9 mouse cellular contexts compared by ENCODE assay signal in the genomic region with DNA sequence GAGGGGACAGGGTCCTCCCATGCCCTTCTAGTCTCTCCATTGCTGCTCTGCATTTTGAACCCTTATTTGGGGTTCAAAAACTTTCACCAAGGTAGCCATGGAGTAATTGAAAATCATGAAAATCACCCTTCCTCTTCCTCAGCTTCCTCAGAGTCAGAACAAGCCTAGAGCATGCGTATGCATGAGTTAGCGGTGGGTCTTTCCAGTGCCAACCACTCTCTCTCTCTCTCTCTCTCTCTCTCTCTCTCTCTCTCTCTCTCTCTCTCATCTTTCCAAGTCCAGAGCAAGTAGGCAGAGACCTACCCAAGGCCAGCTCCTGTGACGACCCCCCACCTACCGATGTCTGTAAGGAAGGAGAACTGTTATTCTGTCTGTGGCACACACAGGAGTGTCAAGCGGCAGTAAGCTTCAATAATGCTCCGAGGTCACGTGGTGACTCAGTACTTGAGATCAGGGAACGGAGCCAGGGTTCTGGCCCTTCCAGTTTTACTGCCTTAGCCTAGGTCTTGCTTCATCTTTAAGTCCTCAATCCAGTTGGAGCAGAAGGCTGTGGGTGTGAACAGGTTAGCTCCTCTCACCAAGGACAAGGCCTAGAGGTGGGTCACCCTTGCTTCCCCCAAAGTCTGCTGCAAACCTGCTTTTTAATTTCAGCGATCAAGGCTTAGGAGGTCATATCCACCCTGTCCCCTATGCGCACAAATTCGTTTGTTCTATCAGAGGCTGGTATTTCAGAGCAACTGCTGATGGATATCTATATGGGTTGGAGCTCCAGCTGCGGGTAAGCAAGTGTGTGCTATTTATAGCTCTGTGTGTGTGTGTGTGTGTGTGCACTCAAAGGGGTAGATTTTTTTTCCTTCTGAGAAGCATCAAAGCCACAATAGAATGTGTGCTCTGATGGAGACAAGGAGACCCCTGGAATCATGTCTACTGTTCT. TPM values are rescaled to one million over a fixed set of nuclear protein-coding genes. Genes with fewer than 3 reads are reported as not detected.
DNase-seq lines count a peak whose midpoint lies in the region; ATAC-seq lines count a peak whose summit lies in the region.
"Had no signal": no experiment of that assay in that cellular context is flagged by ENCODE, and none has a peak within 500 bp of the region (broad histone marks: within the 10 kb centered on the region; RNA-seq: fewer than 3 reads in every experiment).

No protein-coding gene starts in this region.

- DNase-seq in heart, adult 18-20 months: peak; percentile 35 to 61
- no peak for DNase-seq in heart, postnatal 25 days (ENCODE audit: low spot score)
- peak; percentile 62 to 64 for DNase-seq in kidney, postnatal 36 days
- DNase-seq in hindbrain, embryonic 11.5 days (ENCODE audit: low spot score): no peak
- DNase-seq in spleen, adult 18-20 months: no peak
- no peak for DNase-seq in cerebellum, postnatal 4 days (ENCODE audit: low spot score in 2 of 2)

- H3K4me1 ChIP-seq in heart, embryonic 14.5 days (ENCODE audit: control insufficient read depth in 2 of 2, insufficient read depth in 2 of 2, low read length in 2 of 2): peaks cover 12% of the 10 kb centered on the region in 2 experiments
- no peaks in the 10 kb centered on the region for H3K4me1 ChIP-seq in stomach, embryonic 15.5 days
- no peaks in the 10 kb centered on the region for H3K4me1 ChIP-seq in hindbrain, embryonic 11.5 days (replicated peaks; ENCODE audit: control insufficient read depth, insufficient read depth, low read length)

- H3K4me3 ChIP-seq in heart, embryonic 14.5 days (ENCODE audit: control insufficient read depth in 1 of 2, insufficient read depth in 1 of 2, low read depth in 1 of 2, low read length in 2 of 2): no peak overlapping the region
- no peak overlapping the region for H3K4me3 ChIP-seq in stomach, embryonic 15.5 days (replicated peaks)
- no peak overlapping the region for H3K4me3 ChIP-seq in hindbrain, embryonic 11.5 days (ENCODE audit: low read depth, low read length)

- 0 out of 2 replicates have a peak, but pooled peaks cover 3% of the 10 kb centered on the region for H3K9me3 ChIP-seq in heart, embryonic 14.5 days (ENCODE audit: control insufficient read depth, low read length)
- H3K9me3 ChIP-seq in stomach, embryonic 15.5 days: no peaks in the 10 kb centered on the region
- no peaks in the 10 kb centered on the region for H3K9me3 ChIP-seq in hindbrain, embryonic 11.5 days (ENCODE audit: control insufficient read depth, low read length)

- H3K27ac ChIP-seq in heart, embryonic 14.5 days (replicated peaks in 1 of 2; ENCODE audit: control insufficient read depth in 1 of 2, insufficient read depth in 1 of 2, low read depth in 2 of 2, low read length in 2 of 2): peak overlapping the region; percentile 26 to 75; a peak in 3 of 4 replicates
- H3K27ac ChIP-seq in stomach, embryonic 15.5 days: peak overlapping the region; percentile 69
- H3K27ac ChIP-seq in hindbrain, embryonic 11.5 days (ENCODE audit: low read depth, low read length): no peak overlapping the region
- H3K27ac ChIP-seq: macrophage had no signal

- 43% methylated on average over 12 of the region's 12 CpGs for WGBS in heart, embryonic 14.5 days
- 65% methylated on average over 12 of the region's 12 CpGs for WGBS in stomach, embryonic 15.5 days
- WGBS in hindbrain, embryonic 11.5 days: 83% methylated on average over 12 of the region's 12 CpGs

- no peak overlapping the region for H3K9ac ChIP-seq in heart, embryonic 14.5 days (ENCODE audit: low read length)
- no peak overlapping the region for H3K9ac ChIP-seq in stomach, embryonic 15.5 days
- no peak overlapping the region for H3K9ac ChIP-seq in hindbrain, embryonic 11.5 days (ENCODE audit: low read depth, low read length)

- no peaks in the 10 kb centered on the region for H3K27me3 ChIP-seq in heart, embryonic 14.5 days (ENCODE audit: control insufficient read depth, insufficient read depth, low read length)
- H3K27me3 ChIP-seq in stomach, embryonic 15.5 days (replicated peaks): no peaks in the 10 kb centered on the region
- H3K27me3 ChIP-seq in hindbrain, embryonic 11.5 days (ENCODE audit: control insufficient read depth, insufficient read depth, low read length): no peaks in the 10 kb centered on the region

- no peaks in the 10 kb centered on the region for H3K36me3 ChIP-seq in heart, embryonic 14.5 days (ENCODE audit: control insufficient read depth, insufficient read depth, low read length)
- no peaks in the 10 kb centered on the region for H3K36me3 ChIP-seq in stomach, embryonic 15.5 days
- no peaks in the 10 kb centered on the region for H3K36me3 ChIP-seq in hindbrain, embryonic 11.5 days (ENCODE audit: control insufficient read depth, insufficient read depth, low read length)

- no peak overlapping the region for H3K4me2 ChIP-seq in heart, embryonic 14.5 days (ENCODE audit: low read length)
- no peak overlapping the region for H3K4me2 ChIP-seq in stomach, embryonic 15.5 days
- no peak overlapping the region for H3K4me2 ChIP-seq in hindbrain, embryonic 11.5 days (replicated peaks; ENCODE audit: low read depth, low read length)

- intact Hi-C loops in heart, postnatal 25 days (cut with DNase I): no loop called here

- no peak for ATAC-seq in heart, embryonic 14.5 days (ENCODE audit: insufficient number of reproducible peaks, insufficient read depth, low FRiP score, low read depth)
- ATAC-seq in stomach, embryonic 15.5 days (ENCODE audit: insufficient read depth, low FRiP score, low read depth): peak; percentile 63; the same call in 1 of the 2 replicates
- no peak for ATAC-seq in hindbrain, embryonic 11.5 days (ENCODE audit: low FRiP score)

RNA-seq across cellular contexts. Expression of a gene that starts 17.4 kb away (rescaled TPM):
- total RNA-seq in heart, adult 18-20 months (2021): 10 to 100 TPM; 46.0 to 53.0 TPM
- 10 to 100 TPM; 55.4 to 64.8 TPM for total RNA-seq in heart, postnatal 25 days (2021)
- polyA plus RNA-seq in heart, embryonic 14.5 days (2014; fragmentation: Nextera tagmentation; extraction: Ambion mirVana): 6.3 and 6.6 TPM in 2 replicates
- 3.6 and 5.0 TPM in 2 replicates for polyA plus RNA-seq in stomach, embryonic 15.5 days (2015; fragmentation: Nextera tagmentation; extraction: Ambion mirVana)
- 4.0 and 8.2 TPM in 2 replicates for polyA plus RNA-seq in hindbrain, embryonic 11.5 days (2014; fragmentation: Nextera tagmentation; extraction: Ambion mirVana)

Comparison
In these comparisons a context has a peak if more than half of its experiments do, and no peak if none do; other contexts are left out.
1. DNase-seq: peak in heart, adult 18-20 months (2 of 2) and kidney, postnatal 36 days (2 of 2); none in heart, postnatal 25 days (single experiment), hindbrain, embryonic 11.5 days (single experiment), spleen, adult 18-20 months (0 of 2) and cerebellum, postnatal 4 days (0 of 2).